Mouse (Mus musculus) megakaryocyte-erythroid progenitor cell, adult 5 weeks (primary cell): Measurements from ENCODE around the gene Gm10251. TPM values are rescaled to one million over a fixed set of nuclear protein-coding genes. Genes with fewer than 3 reads are reported as not detected.

Experiments
- polyA plus RNA-seq: library from polyadenylated mRNA; stranded (reverse); fragments of >175 nt; gene quantifications from 2 replicates; pipeline ENCODE4 v1.2.3, GENCODE M21; 2012

Gene Gm10251
- not detected in 2 replicates for polyA plus RNA-seq

DNA sequence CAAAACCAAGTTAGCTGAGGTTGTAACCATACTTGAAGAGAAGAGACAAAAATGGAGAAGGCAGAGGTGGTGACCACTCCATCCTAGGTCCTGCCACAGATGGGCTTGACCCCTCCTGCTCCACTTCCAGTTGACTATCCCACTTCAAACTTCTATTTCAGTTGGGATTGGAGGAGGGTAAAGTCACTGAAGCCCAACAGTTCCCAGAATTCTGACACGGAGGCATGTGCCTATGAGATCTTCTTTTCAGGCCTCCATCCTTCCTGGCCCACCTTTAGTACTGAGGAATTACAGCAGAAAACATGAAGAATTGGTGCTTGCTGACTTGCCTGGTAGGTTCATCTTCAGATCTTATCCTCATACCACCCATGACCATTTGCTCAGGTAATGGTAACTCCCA is at the start of gene Gm10251:
TSS of gene Gm10251 (minus strand) at position 101 of the 400 bp plus-strand sequence.

DNA sequence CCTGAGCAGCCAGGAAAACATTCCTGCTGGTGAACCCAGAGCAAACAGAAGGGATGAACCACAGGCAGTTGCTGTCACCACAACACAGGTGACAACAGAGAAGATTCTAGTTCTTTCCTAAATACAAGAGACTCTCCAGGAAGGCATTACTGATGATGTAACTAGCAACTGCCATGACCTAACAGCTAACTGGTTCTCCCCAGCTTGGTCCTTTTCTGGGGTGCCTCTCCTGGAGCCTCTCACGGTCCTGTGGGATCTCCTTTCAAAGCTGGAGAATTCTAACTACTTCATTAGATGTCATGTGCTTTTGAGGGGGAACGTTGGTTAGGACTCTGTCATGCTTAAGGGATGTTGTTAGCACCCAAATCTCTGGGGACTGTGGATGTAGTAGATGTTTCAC is 36.2 kb upstream of the Gm10251 start, which contains the start of gene Gm8050:
TSS of gene Gm8050 (minus strand) at position 101 of the 400 bp plus-strand sequence.

GRCm38 (mm10) chr14:6622318-6622717 is 61.7 kb downstream of the Gm10251 start, which contains the start of gene Gm3460:
Gm3460 (minus strand) TSS chr14:6622418.

GRCm38 (mm10) chr14:6590513-6590912 is 93.5 kb downstream of the Gm10251 start, which contains the start of gene Gm3629:
Gm3629 (minus strand) TSS chr14:6590613.

Other genes with a start within 250 kb of the Gm10251 start
- gene Gm3594, start 239.6 kb downstream of the Gm10251 start, polyA plus RNA-seq = not detected in 2 replicates
- gene Gm8356, start 146.9 kb downstream of the Gm10251 start, polyA plus RNA-seq = 0.24 TPM in 1 of 2 replicates, not detected in the other
- not detected in 2 replicates for gene Gm3629, start 93.6 kb downstream of the Gm10251 start, polyA plus RNA-seq
- not detected in 2 replicates for gene Gm3460, start 61.8 kb downstream of the Gm10251 start, polyA plus RNA-seq
- gene Gm8050, start 36.1 kb upstream of the Gm10251 start, polyA plus RNA-seq = not detected in 2 replicates
- gene Gm3636, start 58.2 kb upstream of the Gm10251 start, polyA plus RNA-seq = not detected in 2 replicates
- not detected in 2 replicates for gene Gm8362, start 90.2 kb upstream of the Gm10251 start, polyA plus RNA-seq
- gene Gm3642, start 156.1 kb upstream of the Gm10251 start, polyA plus RNA-seq = not detected in 2 replicates
- not detected in 2 replicates for gene Gm3667, start 205.8 kb upstream of the Gm10251 start, polyA plus RNA-seq